Mouse (Mus musculus) adrenal gland, postnatal 14 days (tissue): ENCODE results near the gene Gatad2b. TPM values are rescaled to one million over a fixed set of nuclear protein-coding genes. Genes with fewer than 3 reads are reported as not detected.
"Not testable (repeated sequence)": the region's sequence is repeated elsewhere in the genome, so short reads cannot be mapped to it uniquely, and the experiment has no call there.

ENCODE experiments used
- DNase-seq: peaks from one replicate; pipeline ENCODE4 v3.0.0; 2021; ENCODE audit warnings: mixed read lengths
- total RNA-seq: library from RNA; stranded (reverse); gene quantifications from 2 replicates; pipeline ENCODE4 v1.2.3, GENCODE M21; 2021

Gene Gatad2b
- total RNA-seq, 1 experiment from 2014 or later, result 66.4 TPM

GRCm38 (mm10) chr3:90265932-90266741 is 26.8 kb upstream of the Gatad2b start:
- DNase-seq, result peak; percentile 23

GRCm38 (mm10) chr3:90266901-90267775 is 25.8 kb upstream of the Gatad2b start:
- DNase-seq, result no peak

GRCm38 (mm10) chr3:90268190-90268589 is 24.8 kb upstream of the Gatad2b start:
- DNase-seq, result no peak

- DNase-seq, result no peak
Measured at GRCm38 (mm10) chr3:90268971-90269370, 24.0 kb upstream of the Gatad2b start.

GRCm38 (mm10) chr3:90270784-90271183 is 22.2 kb upstream of the Gatad2b start:
- DNase-seq, result no peak

GRCm38 (mm10) chr3:90272170-90272569 is 20.8 kb upstream of the Gatad2b start:
- DNase-seq, result no peak

GRCm38 (mm10) chr3:90273855-90274254 is 19.1 kb upstream of the Gatad2b start:
- DNase-seq, result no peak

GRCm38 (mm10) chr3:90275286-90275685 is 17.7 kb upstream of the Gatad2b start:
- no peak for DNase-seq

- DNase-seq, result no peak
Measured at GRCm38 (mm10) chr3:90276858-90277257, 16.1 kb upstream of the Gatad2b start.

GRCm38 (mm10) chr3:90277793-90278192 is 15.2 kb upstream of the Gatad2b start:
- DNase-seq, result no peak

- DNase-seq, result no peak
Measured at GRCm38 (mm10) chr3:90278211-90278610, 14.8 kb upstream of the Gatad2b start.

- no peak for DNase-seq
Measured at GRCm38 (mm10) chr3:90279216-90279615, 13.8 kb upstream of the Gatad2b start.

- DNase-seq, result no peak
Measured at GRCm38 (mm10) chr3:90279743-90280142, 13.2 kb upstream of the Gatad2b start.

GRCm38 (mm10) chr3:90280708-90281107 is 12.3 kb upstream of the Gatad2b start:
- no peak for DNase-seq

GRCm38 (mm10) chr3:90284150-90284549 is 8.8 kb upstream of the Gatad2b start:
- no peak for DNase-seq

GRCm38 (mm10) chr3:90289403-90289802 is 3.6 kb upstream of the Gatad2b start:
- not testable (repeated sequence) for DNase-seq

- DNase-seq, result no peak
Measured at GRCm38 (mm10) chr3:90290602-90291001, 2.4 kb upstream of the Gatad2b start.

GRCm38 (mm10) chr3:90291982-90292344 is 1.0 kb upstream of the Gatad2b start:
- DNase-seq, result no peak

- peak; percentile 87 for DNase-seq
Measured at GRCm38 (mm10) chr3:90293352-90294063, 530 bp downstream of the Gatad2b start.

- no peak for DNase-seq
Measured at GRCm38 (mm10) chr3:90294064-90294440, 1.1 kb downstream of the Gatad2b start.

GRCm38 (mm10) chr3:90294651-90295050 is 1.7 kb downstream of the Gatad2b start:
- no peak for DNase-seq

GRCm38 (mm10) chr3:90305801-90306200 is 12.8 kb downstream of the Gatad2b start:
- DNase-seq, result no peak

GRCm38 (mm10) chr3:90309589-90309988 is 16.6 kb downstream of the Gatad2b start:
- no peak for DNase-seq
